Mouse (Mus musculus): ENCODE results near the gene Cables2. TPM values are rescaled to one million over a fixed set of nuclear protein-coding genes. Genes with fewer than 3 reads are reported as not detected.
A peak's percentile ranks its signal among the peaks of the same experiment; 100 is the strongest.

Cables2 gene
- total RNA-seq (2021) = 1 to 10 TPM; 6.8 to 9.2 TPM
- long read RNA-seq, experiment 1, transcript Cables2-201 (10 exons, 2,975 nt) = major isoform, 13 of 18 reads
- long read RNA-seq, experiment 1, partial matches to known transcripts = 1 of 18 reads
- long read RNA-seq, experiment 1, other reads (novel, unspliced or antisense) = 4 of 18 reads
- long read RNA-seq, experiment 2, transcript Cables2-201 (10 exons, 2,975 nt) = major isoform, 11 of 22 reads
- long read RNA-seq, experiment 2, partial matches to known transcripts = 1 of 22 reads
- long read RNA-seq, experiment 2, other reads (novel, unspliced or antisense) = 10 of 22 reads

- DNase-seq = peak; percentile 95
- intact Hi-C loops (cut with DNase I; ENCODE audit: low total_unique reads) = no loop called here
Measured at GRCm38 (mm10) chr2:180273394-180274244, at the start of gene Cables2. TSS of gene Cables2 (minus strand) at chr2:180273496.

- intact Hi-C loops (cut with DNase I; ENCODE audit: low total_unique reads) = no loop called here
- no peak for DNase-seq
Measured at GRCm38 (mm10) chr2:180322674-180323355, 49.5 kb upstream of the Cables2 start.

GRCm38 (mm10) chr2:180320216-180320615 lies 46.9 kb upstream of the Cables2 start:
- no peak for DNase-seq
- intact Hi-C loops (cut with DNase I; ENCODE audit: low total_unique reads) = no loop called here

GRCm38 (mm10) chr2:180317591-180317990 lies 44.3 kb upstream of the Cables2 start:
- intact Hi-C loops (cut with DNase I; ENCODE audit: low total_unique reads) = no loop called here
- no peak for DNase-seq

GRCm38 (mm10) chr2:180314292-180314691 lies 41.0 kb upstream of the Cables2 start:
- no peak for DNase-seq
- intact Hi-C loops (cut with DNase I; ENCODE audit: low total_unique reads) = no loop called here

GRCm38 (mm10) chr2:180311147-180311546 lies 37.9 kb upstream of the Cables2 start:
- no peak for DNase-seq
- intact Hi-C loops (cut with DNase I; ENCODE audit: low total_unique reads) = no loop called here

GRCm38 (mm10) chr2:180307680-180308079 lies 34.4 kb upstream of the Cables2 start:
- intact Hi-C loops (cut with DNase I; ENCODE audit: low total_unique reads) = no loop called here
- DNase-seq = no peak

- DNase-seq = peak; percentile 74
- intact Hi-C loops (cut with DNase I; ENCODE audit: low total_unique reads) = no loop called here
Measured at GRCm38 (mm10) chr2:180306423-180307168, 33.3 kb upstream of the Cables2 start.

GRCm38 (mm10) chr2:180306009-180306408 lies 32.7 kb upstream of the Cables2 start:
- DNase-seq = no peak
- intact Hi-C loops (cut with DNase I; ENCODE audit: low total_unique reads) = no loop called here

GRCm38 (mm10) chr2:180305490-180305889 lies 32.2 kb upstream of the Cables2 start:
- intact Hi-C loops (cut with DNase I; ENCODE audit: low total_unique reads) = no loop called here
- no peak for DNase-seq

- DNase-seq = no peak
- intact Hi-C loops (cut with DNase I; ENCODE audit: low total_unique reads) = no loop called here
Measured at GRCm38 (mm10) chr2:180304554-180304953, 31.3 kb upstream of the Cables2 start.

- intact Hi-C loops (cut with DNase I; ENCODE audit: low total_unique reads) = no loop called here
- DNase-seq = no peak
Measured at GRCm38 (mm10) chr2:180303468-180303867, 30.2 kb upstream of the Cables2 start.

GRCm38 (mm10) chr2:180302201-180302600 lies 28.9 kb upstream of the Cables2 start:
- no peak for DNase-seq
- intact Hi-C loops (cut with DNase I; ENCODE audit: low total_unique reads) = no loop called here

- intact Hi-C loops (cut with DNase I; ENCODE audit: low total_unique reads) = no loop called here
- no peak for DNase-seq
Measured at GRCm38 (mm10) chr2:180300771-180301170, 27.5 kb upstream of the Cables2 start.

- intact Hi-C loops (cut with DNase I; ENCODE audit: low total_unique reads) = no loop called here
- DNase-seq = no peak
Measured at GRCm38 (mm10) chr2:180300252-180300651, 27.0 kb upstream of the Cables2 start.

GRCm38 (mm10) chr2:180292906-180293305 lies 19.6 kb upstream of the Cables2 start:
- no peak for DNase-seq
- intact Hi-C loops (cut with DNase I; ENCODE audit: low total_unique reads) = no loop called here

GRCm38 (mm10) chr2:180292026-180292425 lies 18.7 kb upstream of the Cables2 start:
- intact Hi-C loops (cut with DNase I; ENCODE audit: low total_unique reads) = no loop called here
- no peak for DNase-seq

- DNase-seq = no peak
- intact Hi-C loops (cut with DNase I; ENCODE audit: low total_unique reads) = no loop called here
Measured at GRCm38 (mm10) chr2:180291566-180291965, 18.3 kb upstream of the Cables2 start.

- intact Hi-C loops (cut with DNase I; ENCODE audit: low total_unique reads) = no loop called here
- DNase-seq = no peak
Measured at GRCm38 (mm10) chr2:180290503-180290902, 17.2 kb upstream of the Cables2 start.

Measured in gastrocnemius, postnatal 14 days (tissue).